Mouse (Mus musculus) T-cell, adult 2 months (primary cell): ENCODE results near the gene Scg5.

Experiments
- DNase-seq: peaks from one replicate; pipeline ENCODE4 v3.0.0; 2022; ENCODE audit warnings: low spot score

The Scg5 gene

GRCm38 (mm10) chr2:113828943-113829882, at the start of gene Scg5:
Scg5 (minus strand) TSS chr2:113829121.
- DNase-seq = peak; percentile 42

- no peak for DNase-seq
These were observed 41.2 kb upstream of the Scg5 start for GRCm38 (mm10) chr2:113870115-113870514.

- DNase-seq = no peak
These were observed 39.5 kb upstream of the Scg5 start for GRCm38 (mm10) chr2:113868404-113868803.

- no peak for DNase-seq
These were observed 37.2 kb upstream of the Scg5 start for GRCm38 (mm10) chr2:113866155-113866554.

GRCm38 (mm10) chr2:113849141-113849540, 20.2 kb upstream of the Scg5 start:
- DNase-seq = no peak

GRCm38 (mm10) chr2:113848245-113849121, 19.6 kb upstream of the Scg5 start, which contains the start of gene Arhgap11a:
Arhgap11a (minus strand) TSS chr2:113848661.
- DNase-seq = peak; percentile 90

GRCm38 (mm10) chr2:113847678-113848244, 18.8 kb upstream of the Scg5 start:
- DNase-seq = no peak

- DNase-seq = no peak
These were observed 16.2 kb upstream of the Scg5 start for GRCm38 (mm10) chr2:113845081-113845480.

GRCm38 (mm10) chr2:113841656-113842437, 12.9 kb upstream of the Scg5 start:
- DNase-seq = no peak

GRCm38 (mm10) chr2:113839488-113839887, 10.6 kb upstream of the Scg5 start:
- no peak for DNase-seq

GRCm38 (mm10) chr2:113835219-113835618, 6.3 kb upstream of the Scg5 start:
- DNase-seq = no peak

GRCm38 (mm10) chr2:113828086-113828942, 607 bp downstream of the Scg5 start:
- no peak for DNase-seq

- peak; percentile 49 for DNase-seq
These were observed 5.0 kb downstream of the Scg5 start for GRCm38 (mm10) chr2:113823909-113824308.

- DNase-seq = no peak
These were observed 6.6 kb downstream of the Scg5 start for GRCm38 (mm10) chr2:113822367-113822766.

- no peak for DNase-seq
These were observed 7.7 kb downstream of the Scg5 start for GRCm38 (mm10) chr2:113821176-113821734.

GRCm38 (mm10) chr2:113820117-113820516, 8.8 kb downstream of the Scg5 start:
- DNase-seq = no peak

- DNase-seq = no peak
These were observed 11.0 kb downstream of the Scg5 start for GRCm38 (mm10) chr2:113817681-113818606.

GRCm38 (mm10) chr2:113807640-113808039, 21.3 kb downstream of the Scg5 start:
- peak; percentile 10 for DNase-seq
